Mouse (Mus musculus) hindbrain, embryonic 12.5 days (tissue): ENCODE data around the gene Ppp4r4. TPM values are rescaled to one million over a fixed set of nuclear protein-coding genes. Genes with fewer than 3 reads are reported as not detected.

Source experiments
- ATAC-seq: fragments of 200-750 bp; cut with Nextera tagmentation; 2 replicates; pipeline ENCODE4 v1.8.0; 2017; ENCODE audit warnings: moderate TSS enrichment; ENCODE audit not compliant: low FRiP score
- H3K27ac ChIP-seq: fragments of 300-500 bp; sonication (generic); 2 replicates; pipeline ENCODE4 v1.5.1; 2016; ENCODE audit warnings: mild to moderate bottlenecking
- H3K27me3 ChIP-seq: fragments of 300-500 bp; sonication (generic); 2 replicates; pipeline ENCODE4 v1.6.1; 2016; ENCODE audit warnings: mild to moderate bottlenecking
- H3K36me3 ChIP-seq: fragments of 300-500 bp; sonication (generic); 2 replicates; pipeline ENCODE4 v1.6.1; 2016; ENCODE audit warnings: mild to moderate bottlenecking
- H3K4me1 ChIP-seq: fragments of 300-500 bp; sonication (generic); 2 replicates; pipeline ENCODE4 v1.6.1; 2016
- H3K4me2 ChIP-seq: fragments of 300-500 bp; sonication (generic); replicated peaks from 2 replicates; pipeline ENCODE4 v1.6.1; 2016; ENCODE audit warnings: mild to moderate bottlenecking
- H3K4me3 ChIP-seq: fragments of 300-500 bp; sonication (generic); 2 replicates; pipeline ENCODE4 v1.5.1; 2016; ENCODE audit warnings: mild to moderate bottlenecking
- H3K9ac ChIP-seq: fragments of 300-500 bp; sonication (generic); 2 replicates; pipeline ENCODE4 v1.6.1; 2016; ENCODE audit warnings: mild to moderate bottlenecking, moderate library complexity
- H3K9me3 ChIP-seq: fragments of 300-500 bp; sonication (generic); replicated peaks from 2 replicates; pipeline ENCODE4 v1.6.1; 2016; ENCODE audit warnings: mild to moderate bottlenecking
- WGBS: fragments of 180-500 bp; shearing (Covaris S2); methylation state at CpG from one replicate; pipeline ENCODE4 v1.1.7; 2016; 5-methylcytosine and 5-hydroxymethylcytosine counted together
- polyA plus RNA-seq: library from polyadenylated mRNA; unstranded; fragments of >200 nt; fragmentation: Nextera tagmentation; extraction: Ambion mirVana; gene quantifications from 2 replicates; pipeline ENCODE4 v1.2.1, GENCODE M21; 2016

Ppp4r4 gene
- polyA plus RNA-seq, 1 experiment from 2014 or later, result 2.6 TPM

DNA sequence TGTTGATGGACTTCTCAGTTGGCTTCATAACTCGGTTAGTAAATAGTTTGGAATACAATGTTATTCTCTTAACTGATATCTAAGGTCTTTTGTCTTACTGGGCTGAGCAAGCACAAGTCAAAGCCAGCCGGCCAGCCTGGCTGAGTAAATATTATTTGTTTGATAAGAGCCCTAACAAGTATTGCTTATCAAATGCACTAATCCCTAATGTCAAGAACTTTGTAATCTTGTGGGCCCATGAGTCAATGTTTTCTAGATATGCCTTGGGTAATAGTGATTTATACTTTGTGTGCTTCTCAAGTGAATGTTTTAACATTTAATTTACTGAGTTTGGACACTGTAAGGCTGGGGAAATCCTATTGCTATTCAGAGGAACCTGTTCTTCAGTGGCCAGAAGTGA, 66.3 kb downstream of the Ppp4r4 start:
- no peaks in the 10 kb centered on the region for H3K36me3 ChIP-seq
- no peak overlapping the region for H3K27ac ChIP-seq
- ATAC-seq, result no peak
- H3K4me1 ChIP-seq, result no peaks in the 10 kb centered on the region
- no peaks in the 10 kb centered on the region for H3K27me3 ChIP-seq
- WGBS, result 66% methylated on average over 2 of the region's 2 CpGs
- no peak overlapping the region for H3K4me3 ChIP-seq
- no peak overlapping the region for H3K9ac ChIP-seq
- H3K4me2 ChIP-seq, result no peak overlapping the region
- H3K9me3 ChIP-seq, result no peaks in the 10 kb centered on the region

DNA sequence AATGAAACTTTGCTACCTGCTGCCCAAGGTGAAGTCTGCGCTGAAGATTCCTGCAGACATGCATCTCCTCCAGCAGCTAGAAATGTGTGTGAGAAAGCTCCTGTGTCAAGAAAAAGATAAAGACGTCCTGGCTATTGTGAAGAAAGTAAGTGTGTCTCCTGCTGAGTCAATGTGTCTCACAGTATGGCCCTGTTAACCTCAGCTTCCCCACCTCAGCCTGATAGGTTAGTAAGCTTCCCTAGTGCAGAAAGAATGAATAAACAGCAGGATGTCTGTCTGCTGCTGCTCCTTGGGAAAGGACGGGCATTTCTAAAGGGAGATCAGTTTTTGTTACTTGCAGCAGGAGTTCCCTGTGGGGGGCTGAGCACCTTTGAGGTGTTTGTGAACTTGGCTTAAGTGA, 68.3 kb downstream of the Ppp4r4 start:
- no peak for ATAC-seq
- whole genome bisulfite sequencing, result 23% methylated on average over 3 of the region's 3 CpGs
- H3K4me1 ChIP-seq, result no peaks in the 10 kb centered on the region
- H3K27me3 ChIP-seq, result no peaks in the 10 kb centered on the region
- no peaks in the 10 kb centered on the region for H3K9me3 ChIP-seq
- no peak overlapping the region for H3K4me3 ChIP-seq
- H3K36me3 ChIP-seq, result no peaks in the 10 kb centered on the region
- no peak overlapping the region for H3K9ac ChIP-seq
- H3K27ac ChIP-seq, result no peak overlapping the region
- no peak overlapping the region for H3K4me2 ChIP-seq

DNA sequence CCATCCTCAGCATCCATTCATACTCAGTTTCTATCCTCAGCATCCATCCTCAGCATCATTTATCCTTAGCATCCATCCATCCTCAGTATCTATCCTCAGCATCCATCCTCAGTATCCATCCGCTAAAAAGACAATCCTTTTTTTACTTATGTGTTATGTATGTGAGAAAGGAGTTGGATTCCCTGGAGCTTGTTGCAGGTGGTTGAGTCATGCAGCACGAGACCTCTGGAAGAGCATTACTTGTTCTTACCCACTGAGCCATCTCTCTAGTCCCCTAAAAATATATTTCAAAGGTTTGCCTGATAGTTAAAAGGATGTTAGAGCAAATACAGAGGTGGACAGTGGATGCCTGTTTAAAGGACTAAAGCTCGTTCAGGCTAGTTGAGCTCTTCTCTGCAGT, 69.8 kb downstream of the Ppp4r4 start:
- 71% methylated on average over 3 of the region's 3 CpGs for WGBS
- no peak for ATAC-seq

DNA sequence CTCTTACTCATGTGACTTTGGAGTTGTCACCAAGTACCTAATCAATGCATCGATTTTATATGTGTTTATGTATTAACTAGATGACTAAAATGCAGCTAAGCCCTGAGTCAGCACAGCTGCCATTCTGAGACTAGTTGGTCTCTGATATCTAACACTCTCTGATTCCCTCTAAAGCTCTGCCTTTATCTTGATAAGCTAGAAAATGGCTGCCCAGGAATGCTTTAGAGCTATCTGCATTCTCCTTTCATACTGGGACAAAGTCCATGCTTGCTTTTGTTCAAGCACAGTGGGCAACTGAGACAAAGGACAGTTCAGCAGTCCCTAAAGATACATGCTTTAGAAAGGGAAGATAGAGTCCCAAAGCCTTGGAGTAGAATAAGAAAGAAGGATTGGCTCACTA, 83.1 kb downstream of the Ppp4r4 start:
- no peaks in the 10 kb centered on the region for H3K9me3 ChIP-seq
- no peak overlapping the region for H3K9ac ChIP-seq
- H3K4me2 ChIP-seq, result no peak overlapping the region
- no peak overlapping the region for H3K4me3 ChIP-seq
- WGBS, result 86% methylated on average over 1 of the region's 1 CpGs
- H3K27me3 ChIP-seq, result no peaks in the 10 kb centered on the region
- ATAC-seq, result no peak
- H3K36me3 ChIP-seq, result no peaks in the 10 kb centered on the region
- no peak overlapping the region for H3K27ac ChIP-seq
- H3K4me1 ChIP-seq, result no peaks in the 10 kb centered on the region

More for the DNA sequence above, 69.8 kb downstream of the Ppp4r4 start:
- Histone ChIP-seq H3K9me3 (no peaks in the 10 kb centered on the region), H3K27me3 (no peaks in the 10 kb centered on the region), H3K9ac (no peak overlapping the region), H3K4me3 (no peak overlapping the region), H3K36me3 (no peaks in the 10 kb centered on the region), H3K27ac (no peak overlapping the region), H3K4me2 (no peak overlapping the region), H3K4me1 (no peaks in the 10 kb centered on the region)

DNA sequence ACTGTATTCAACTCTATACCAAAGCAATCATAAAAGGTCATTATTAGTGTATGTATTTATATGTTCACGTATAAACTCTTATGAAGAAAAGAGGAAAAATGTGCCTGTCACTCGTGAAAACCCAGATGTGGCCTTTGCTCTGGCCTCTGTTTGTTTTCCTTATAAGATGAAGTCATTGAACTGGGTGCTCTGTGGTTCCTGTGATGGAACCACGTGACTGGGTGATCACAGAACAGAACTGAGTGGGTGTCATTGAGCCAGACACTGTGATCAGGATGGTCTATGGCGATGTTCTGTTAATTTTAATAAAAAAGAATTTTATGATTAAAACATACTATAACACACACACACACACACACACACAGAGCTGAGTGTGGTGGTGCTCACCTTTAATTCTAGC, 83.7 kb downstream of the Ppp4r4 start:
- Histone ChIP-seq H3K27me3 (no peaks in the 10 kb centered on the region), H3K9ac (no peak overlapping the region), H3K36me3 (no peaks in the 10 kb centered on the region), H3K9me3 (no peaks in the 10 kb centered on the region), H3K4me3 (no peak overlapping the region), H3K27ac (no peak overlapping the region), H3K4me1 (no peaks in the 10 kb centered on the region), H3K4me2 (no peak overlapping the region)
- ATAC-seq, result no peak
- 81% methylated on average over 4 of the region's 4 CpGs for WGBS

DNA sequence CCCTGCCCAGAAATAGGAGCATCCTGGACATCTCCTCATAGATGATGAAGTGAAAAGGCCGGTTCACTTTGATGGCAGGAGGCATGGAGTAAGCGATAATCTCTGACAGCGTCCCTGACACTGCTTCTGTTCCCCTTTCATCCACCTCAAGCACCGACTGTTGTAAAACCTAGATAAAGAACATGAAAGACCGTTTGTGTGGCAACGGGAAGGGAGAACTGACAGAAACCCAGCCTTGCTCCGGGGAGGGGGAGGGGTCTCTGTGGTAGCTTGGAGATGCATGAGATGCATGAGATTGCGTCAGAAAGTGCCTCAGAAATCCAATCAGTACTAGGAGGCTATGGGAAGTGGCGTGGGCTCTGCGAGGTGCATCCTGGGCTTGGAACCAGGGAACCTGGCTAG, 84.8 kb downstream of the Ppp4r4 start:
- Histone ChIP-seq H3K27me3 (no peaks in the 10 kb centered on the region), H3K9me3 (no peaks in the 10 kb centered on the region), H3K4me3 (no peak overlapping the region), H3K27ac (no peak overlapping the region), H3K4me2 (no peak overlapping the region), H3K36me3 (no peaks in the 10 kb centered on the region), H3K4me1 (no peaks in the 10 kb centered on the region), H3K9ac (no peak overlapping the region)
- WGBS, result 88% methylated on average over 10 of the region's 10 CpGs
- no peak for ATAC-seq

DNA sequence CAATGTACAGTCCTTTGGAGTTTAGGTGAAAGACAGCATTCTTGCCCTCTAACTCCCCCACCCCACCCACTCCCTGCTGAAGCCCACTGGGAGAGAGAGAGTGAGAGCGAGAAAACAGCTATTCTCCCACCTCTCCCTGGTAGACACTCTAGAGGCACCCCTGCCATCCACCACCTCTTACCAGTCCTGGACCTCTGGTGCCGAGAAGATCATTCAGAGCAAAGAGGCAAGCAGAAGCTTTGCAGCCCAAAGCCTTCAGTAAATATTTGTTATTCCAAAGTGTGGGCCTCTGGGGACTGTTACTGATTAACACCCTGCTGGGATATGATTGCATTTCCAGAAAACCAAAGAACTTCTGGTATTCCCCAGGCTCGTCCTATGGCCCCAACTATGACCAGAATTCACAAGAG, 99.1 kb downstream of the Ppp4r4 start, which contains the start of gene Serpina10:
Gene Serpina10, minus strand, starts transcription at position 242 of the 410 bp plus-strand sequence.
- WGBS, result 71% methylated on average over 3 of the region's 3 CpGs
- Histone ChIP-seq H3K27me3 (no peaks in the 10 kb centered on the region), H3K9me3 (no peaks in the 10 kb centered on the region), H3K27ac (no peak within 1 kb of the TSS), H3K36me3 (no peaks in the 10 kb centered on the region), H3K4me2 (no peak within 1 kb of the TSS), H3K9ac (no peak within 1 kb of the TSS), H3K4me3 (no peak within 1 kb of the TSS), H3K4me1 (no peaks in the 10 kb centered on the region)
- ATAC-seq, result no peak

DNA sequence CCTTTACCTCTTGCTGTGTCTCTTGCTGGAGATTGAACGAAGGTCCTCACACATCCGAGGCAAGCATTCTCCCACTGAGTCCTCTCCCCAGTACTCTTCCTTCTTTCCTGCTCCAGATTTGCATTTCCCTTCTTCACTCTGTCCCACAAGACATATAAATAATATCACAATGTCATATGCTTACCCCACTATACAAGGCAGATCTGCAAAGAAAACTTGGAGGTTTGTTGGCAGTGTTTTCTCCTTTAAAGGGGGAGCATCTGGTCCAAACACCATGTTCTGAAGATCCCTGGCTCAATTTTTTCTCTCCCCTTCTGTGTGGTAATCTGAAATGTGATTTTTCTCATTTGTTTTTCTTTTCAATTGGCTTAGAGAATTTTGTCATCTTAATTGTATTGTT, 102.3 kb downstream of the Ppp4r4 start:
- H3K4me2 ChIP-seq, result no peak overlapping the region
- WGBS, result 88% methylated on average over 2 of the region's 2 CpGs
- H3K9me3 ChIP-seq, result no peaks in the 10 kb centered on the region
- no peaks in the 10 kb centered on the region for H3K27me3 ChIP-seq
- no peaks in the 10 kb centered on the region for H3K36me3 ChIP-seq
- no peak overlapping the region for H3K27ac ChIP-seq
- H3K4me1 ChIP-seq, result no peaks in the 10 kb centered on the region
- H3K4me3 ChIP-seq, result no peak overlapping the region
- H3K9ac ChIP-seq, result no peak overlapping the region
- no peak for ATAC-seq

DNA sequence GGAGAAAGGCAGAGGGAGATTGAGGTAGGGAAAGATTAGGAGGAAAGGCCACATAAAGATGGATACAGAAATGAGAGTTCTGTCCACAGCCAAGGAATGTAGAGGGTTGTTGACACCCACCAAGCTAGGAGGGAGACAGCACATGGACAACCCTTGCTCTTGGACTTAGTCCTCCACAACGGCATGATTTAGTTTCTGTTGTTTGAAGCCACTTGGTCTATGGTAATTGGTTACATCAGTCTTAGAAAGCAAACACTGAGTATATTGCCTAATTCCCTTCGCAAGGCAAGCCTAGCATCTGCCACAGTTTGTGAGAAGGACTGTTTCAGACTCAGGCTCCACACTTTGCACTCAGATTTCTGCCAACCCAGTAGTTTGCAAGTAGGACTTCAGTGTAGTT, 103.8 kb downstream of the Ppp4r4 start:
- Histone ChIP-seq H3K4me3 (no peak overlapping the region), H3K27ac (no peak overlapping the region), H3K4me2 (no peak overlapping the region), H3K4me1 (no peaks in the 10 kb centered on the region), H3K36me3 (no peaks in the 10 kb centered on the region), H3K9me3 (no peaks in the 10 kb centered on the region), H3K9ac (no peak overlapping the region), H3K27me3 (no peaks in the 10 kb centered on the region)
- 86% methylated on average over 2 of the region's 2 CpGs for WGBS
- ATAC-seq, result no peak

DNA sequence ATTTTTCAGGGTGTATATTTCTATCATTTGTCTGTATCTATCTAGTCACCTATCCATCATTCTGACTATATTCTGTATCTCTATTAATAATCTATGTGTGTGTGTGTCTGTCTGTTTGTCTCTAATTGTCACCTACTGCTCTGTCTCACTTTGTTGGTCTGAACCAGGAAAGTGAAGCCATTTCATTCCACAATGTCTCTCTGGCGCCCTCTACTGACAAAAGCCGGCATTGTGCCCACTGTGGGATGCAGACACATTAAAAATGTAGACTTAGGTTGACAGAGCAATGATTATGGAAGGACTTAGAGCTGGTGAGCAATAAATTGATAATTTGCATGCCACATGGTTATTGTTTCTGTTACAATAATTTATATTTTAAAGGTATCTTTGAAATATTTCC, 111.3 kb downstream of the Ppp4r4 start:
- Histone ChIP-seq H3K4me1 (no peaks in the 10 kb centered on the region), H3K9ac (no peak overlapping the region), H3K9me3 (no peaks in the 10 kb centered on the region), H3K36me3 (no peaks in the 10 kb centered on the region), H3K27me3 (no peaks in the 10 kb centered on the region), H3K4me2 (no peak overlapping the region), H3K27ac (no peak overlapping the region), H3K4me3 (no peak overlapping the region)
- peak; percentile 16; the same call in 1 of the 2 replicates for ATAC-seq
- 0% methylated on average over 2 of the region's 2 CpGs for WGBS

DNA sequence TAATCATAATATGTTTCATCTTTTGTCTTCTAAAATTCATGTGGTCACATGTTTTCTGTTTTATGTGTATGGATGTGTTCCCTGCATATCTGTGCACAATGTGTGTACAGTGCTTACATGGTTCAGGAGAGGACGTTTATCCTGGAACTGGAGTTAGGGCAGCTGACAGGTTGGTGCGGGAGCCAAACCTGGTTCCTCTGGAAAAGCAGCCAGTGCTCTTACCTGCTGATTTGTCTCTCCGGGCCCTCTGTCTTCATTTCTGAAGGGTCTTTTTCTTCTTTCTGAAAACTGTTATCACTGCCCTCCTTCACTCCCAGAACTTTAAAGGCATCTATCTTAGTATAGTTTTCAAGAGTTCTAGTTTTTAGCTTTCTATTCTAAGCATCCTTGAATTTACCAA, 111.7 kb downstream of the Ppp4r4 start:
- no peak overlapping the region for H3K4me2 ChIP-seq
- no peak overlapping the region for H3K9ac ChIP-seq
- no peak overlapping the region for H3K4me3 ChIP-seq
- H3K27me3 ChIP-seq, result no peaks in the 10 kb centered on the region
- WGBS, result 84% methylated on average over 3 of the region's 3 CpGs
- no peak overlapping the region for H3K27ac ChIP-seq
- no peaks in the 10 kb centered on the region for H3K4me1 ChIP-seq
- no peaks in the 10 kb centered on the region for H3K9me3 ChIP-seq
- ATAC-seq, result no peak
- no peaks in the 10 kb centered on the region for H3K36me3 ChIP-seq

DNA sequence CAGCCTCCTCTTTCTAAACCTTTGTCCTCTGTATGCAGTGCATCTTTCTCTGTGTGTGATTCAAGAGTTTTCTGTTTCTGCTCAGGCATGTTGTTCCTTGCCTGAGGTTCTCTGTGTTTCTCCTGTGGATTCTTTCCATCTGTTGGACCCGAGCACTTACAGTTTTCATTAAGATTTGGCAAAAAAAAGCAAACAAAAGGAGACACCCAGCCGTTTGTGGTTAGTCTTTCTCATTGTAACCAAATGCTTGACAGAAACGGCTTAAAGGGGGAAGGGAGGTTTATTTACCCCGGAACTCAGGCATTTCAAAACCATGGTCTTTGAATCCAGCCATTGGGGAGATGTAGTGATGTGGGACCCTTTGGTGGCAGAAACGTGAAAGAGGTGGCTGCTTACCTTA, 112.5 kb downstream of the Ppp4r4 start:
- Histone ChIP-seq H3K27me3 (no peaks in the 10 kb centered on the region), H3K4me1 (no peaks in the 10 kb centered on the region), H3K4me3 (no peak overlapping the region), H3K4me2 (no peak overlapping the region), H3K36me3 (no peaks in the 10 kb centered on the region), H3K27ac (no peak overlapping the region), H3K9ac (no peak overlapping the region), H3K9me3 (no peaks in the 10 kb centered on the region)
- 38% methylated on average over 5 of the region's 5 CpGs for WGBS
- ATAC-seq, result no peak

DNA sequence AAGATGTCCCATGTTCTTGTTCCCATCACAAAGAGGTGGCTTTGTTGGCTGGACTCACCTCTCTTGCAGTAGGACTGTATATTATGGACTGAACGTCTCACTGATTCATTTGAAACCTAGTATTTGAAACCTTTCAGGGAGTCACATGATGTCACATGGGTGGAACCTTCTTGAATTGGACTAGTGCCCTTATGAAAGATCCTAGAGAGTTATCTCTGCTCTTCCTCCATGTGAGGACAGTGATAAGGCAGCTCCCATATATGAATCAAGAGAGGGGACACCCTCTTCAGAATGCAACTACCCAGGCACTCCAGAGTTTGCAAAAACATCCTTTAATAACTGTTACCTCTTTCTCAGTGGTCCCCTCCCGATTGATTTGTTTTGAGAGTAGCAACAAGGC, 114.2 kb downstream of the Ppp4r4 start:
- no peak overlapping the region for H3K27ac ChIP-seq
- H3K9me3 ChIP-seq, result no peaks in the 10 kb centered on the region
- H3K9ac ChIP-seq, result no peak overlapping the region
- H3K4me1 ChIP-seq, result no peaks in the 10 kb centered on the region
- H3K4me2 ChIP-seq, result no peak overlapping the region
- no peak for ATAC-seq
- WGBS, result 77% methylated on average over 2 of the region's 2 CpGs
- H3K27me3 ChIP-seq, result no peaks in the 10 kb centered on the region
- H3K4me3 ChIP-seq, result no peak overlapping the region
- no peaks in the 10 kb centered on the region for H3K36me3 ChIP-seq

DNA sequence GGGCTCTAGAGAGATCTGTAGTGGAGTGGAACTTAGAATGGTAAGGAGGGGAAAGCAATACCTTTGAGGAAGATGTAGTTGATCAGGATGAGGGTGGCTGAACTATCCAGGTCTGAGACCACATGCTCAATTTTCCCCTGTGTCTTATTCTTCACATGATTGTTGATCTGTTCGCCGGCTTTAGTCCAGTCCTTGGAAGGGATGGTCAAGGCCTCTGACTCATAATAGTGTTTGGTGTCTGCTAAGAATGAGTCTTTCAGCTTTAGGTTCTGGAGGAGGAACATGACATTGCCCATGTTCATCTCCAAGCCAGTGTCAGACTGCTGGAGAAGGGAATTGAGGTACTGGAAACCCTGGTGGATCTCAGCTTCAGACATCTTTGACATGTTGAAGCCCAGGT, 121.8 kb downstream of the Ppp4r4 start:
- Histone ChIP-seq H3K9ac (no peak overlapping the region), H3K27me3 (no peaks in the 10 kb centered on the region), H3K36me3 (no peaks in the 10 kb centered on the region), H3K4me3 (no peak overlapping the region), H3K9me3 (no peaks in the 10 kb centered on the region), H3K27ac (no peak overlapping the region), H3K4me1 (no peaks in the 10 kb centered on the region), H3K4me2 (no peak overlapping the region)
- no peak for ATAC-seq
- WGBS, result 100% methylated on average over 2 of the region's 2 CpGs
